Mouse (Mus musculus): ENCODE results near the gene Ttll11. TPM values are rescaled to one million over a fixed set of nuclear protein-coding genes. Genes with fewer than 3 reads are reported as not detected.
A peak's percentile ranks its signal among the peaks of the same experiment; 100 is the strongest.

Gene Ttll11
- polyA plus RNA-seq, 1 experiment from 2014 or later: 1.2 TPM

GRCm38 (mm10) chr2:35928133-35928532, 51.6 kb downstream of the Ttll11 start:
- Histone ChIP-seq H3K27ac (ENCODE audit: low read depth) (no peak overlapping the region), H3K36me3 (ENCODE audit: insufficient read depth) (no peaks in the 10 kb centered on the region), H3K4me2 (no peak overlapping the region), H3K4me1 (ENCODE audit: insufficient read depth) (no peaks in the 10 kb centered on the region), H3K27me3 (ENCODE audit: insufficient read depth, low read length) (no peaks in the 10 kb centered on the region), H3K9ac (no peak overlapping the region), H3K9me3 (ENCODE audit: low read depth, low read length) (no peaks in the 10 kb centered on the region), H3K4me3 (ENCODE audit: low read depth, low read length) (no peak overlapping the region)
- DNase-seq: peak; percentile 32
- TF ChIP-seq CTCF (IDR thresholded peaks at IDR 0.05; ENCODE audit: low read depth): no peak
- ATAC-seq (ENCODE audit: insufficient read depth): peak; percentile 31; the same call in 1 of the 2 replicates
- 49% methylated on average over 6 of the region's 6 CpGs for WGBS

- no peak for TF ChIP-seq CTCF (IDR thresholded peaks at IDR 0.05; ENCODE audit: low read depth)
- H3K36me3 ChIP-seq (ENCODE audit: insufficient read depth): no peaks in the 10 kb centered on the region
- 66% methylated on average over 4 of the region's 4 CpGs for WGBS
- H3K27ac ChIP-seq (ENCODE audit: low read depth): no peak overlapping the region
- DNase-seq (no peak), ATAC-seq (ENCODE audit: insufficient read depth) (no peak)
- H3K9ac ChIP-seq: no peak overlapping the region
- no peak overlapping the region for H3K4me2 ChIP-seq
- no peaks in the 10 kb centered on the region for H3K9me3 ChIP-seq (ENCODE audit: low read depth, low read length)
- no peaks in the 10 kb centered on the region for H3K27me3 ChIP-seq (ENCODE audit: insufficient read depth, low read length)
- no peaks in the 10 kb centered on the region for H3K4me1 ChIP-seq (ENCODE audit: insufficient read depth)
- H3K4me3 ChIP-seq (ENCODE audit: low read depth, low read length): no peak overlapping the region
Observed at GRCm38 (mm10) chr2:35924947-35925346, 54.8 kb downstream of the Ttll11 start.

- H3K27me3 ChIP-seq (ENCODE audit: insufficient read depth, low read length): no peaks in the 10 kb centered on the region
- no peaks in the 10 kb centered on the region for H3K36me3 ChIP-seq (ENCODE audit: insufficient read depth)
- H3K4me1 ChIP-seq (ENCODE audit: insufficient read depth): no peaks in the 10 kb centered on the region
- ATAC-seq (ENCODE audit: insufficient read depth) (no peak), DNase-seq (no peak)
- H3K4me2 ChIP-seq: no peak overlapping the region
- no peak overlapping the region for H3K4me3 ChIP-seq (ENCODE audit: low read depth, low read length)
- H3K9ac ChIP-seq: no peak overlapping the region
- TF ChIP-seq CTCF (IDR thresholded peaks at IDR 0.05; ENCODE audit: low read depth): no peak
- 71% methylated on average over 3 of the region's 3 CpGs for WGBS
- H3K9me3 ChIP-seq (ENCODE audit: low read depth, low read length): no peaks in the 10 kb centered on the region
- H3K27ac ChIP-seq (ENCODE audit: low read depth): no peak overlapping the region
Observed at GRCm38 (mm10) chr2:35922956-35923355, 56.8 kb downstream of the Ttll11 start.

GRCm38 (mm10) chr2:35912090-35912489, 67.6 kb downstream of the Ttll11 start:
- no peaks in the 10 kb centered on the region for H3K27me3 ChIP-seq (ENCODE audit: insufficient read depth, low read length)
- H3K4me1 ChIP-seq (ENCODE audit: insufficient read depth): no peaks in the 10 kb centered on the region
- no peak for DNase-seq
- H3K36me3 ChIP-seq (ENCODE audit: insufficient read depth): no peaks in the 10 kb centered on the region
- H3K4me3 ChIP-seq (ENCODE audit: low read depth, low read length): no peak overlapping the region
- no peak overlapping the region for H3K27ac ChIP-seq (ENCODE audit: low read depth)
- H3K9me3 ChIP-seq (ENCODE audit: low read depth, low read length): no peaks in the 10 kb centered on the region
- 58% methylated on average over 4 of the region's 4 CpGs for WGBS
- no peak overlapping the region for H3K4me2 ChIP-seq
- ATAC-seq (ENCODE audit: insufficient read depth): no peak
- H3K9ac ChIP-seq: no peak overlapping the region
- no peak for TF ChIP-seq CTCF (IDR thresholded peaks at IDR 0.05; ENCODE audit: low read depth)

GRCm38 (mm10) chr2:35911675-35912074, 68.0 kb downstream of the Ttll11 start:
- no peak for TF ChIP-seq CTCF (IDR thresholded peaks at IDR 0.05; ENCODE audit: low read depth)
- H3K27me3 ChIP-seq (ENCODE audit: insufficient read depth, low read length): no peaks in the 10 kb centered on the region
- H3K9ac ChIP-seq: no peak overlapping the region
- no peaks in the 10 kb centered on the region for H3K4me1 ChIP-seq (ENCODE audit: insufficient read depth)
- no peak overlapping the region for H3K27ac ChIP-seq (ENCODE audit: low read depth)
- WGBS: 70% methylated on average over 1 of the region's 1 CpGs
- no peaks in the 10 kb centered on the region for H3K9me3 ChIP-seq (ENCODE audit: low read depth, low read length)
- no peak overlapping the region for H3K4me2 ChIP-seq
- H3K4me3 ChIP-seq (ENCODE audit: low read depth, low read length): no peak overlapping the region
- DNase-seq (no peak), ATAC-seq (ENCODE audit: insufficient read depth) (no peak)
- H3K36me3 ChIP-seq (ENCODE audit: insufficient read depth): no peaks in the 10 kb centered on the region

GRCm38 (mm10) chr2:35910740-35911139, 69.0 kb downstream of the Ttll11 start:
- H3K27me3 ChIP-seq (ENCODE audit: insufficient read depth, low read length): no peaks in the 10 kb centered on the region
- no peaks in the 10 kb centered on the region for H3K9me3 ChIP-seq (ENCODE audit: low read depth, low read length)
- ATAC-seq (ENCODE audit: insufficient read depth) (no peak), DNase-seq (no peak)
- WGBS: 38% methylated on average over 9 of the region's 9 CpGs
- no peaks in the 10 kb centered on the region for H3K36me3 ChIP-seq (ENCODE audit: insufficient read depth)
- H3K9ac ChIP-seq: no peak overlapping the region
- no peak overlapping the region for H3K27ac ChIP-seq (ENCODE audit: low read depth)
- no peak overlapping the region for H3K4me2 ChIP-seq
- no peaks in the 10 kb centered on the region for H3K4me1 ChIP-seq (ENCODE audit: insufficient read depth)
- no peak for TF ChIP-seq CTCF (IDR thresholded peaks at IDR 0.05; ENCODE audit: low read depth)
- no peak overlapping the region for H3K4me3 ChIP-seq (ENCODE audit: low read depth, low read length)

GRCm38 (mm10) chr2:35909353-35909752, 70.4 kb downstream of the Ttll11 start:
- WGBS: 83% methylated on average over 4 of the region's 4 CpGs
- no peak overlapping the region for H3K4me2 ChIP-seq

GRCm38 (mm10) chr2:35907578-35907977, 72.1 kb downstream of the Ttll11 start:
- no peak overlapping the region for H3K27ac ChIP-seq (ENCODE audit: low read depth)
- H3K9me3 ChIP-seq (ENCODE audit: low read depth, low read length): no peaks in the 10 kb centered on the region
- TF ChIP-seq CTCF (IDR thresholded peaks at IDR 0.05; ENCODE audit: low read depth): no peak
- H3K27me3 ChIP-seq (ENCODE audit: insufficient read depth, low read length): no peaks in the 10 kb centered on the region
- H3K4me1 ChIP-seq (ENCODE audit: insufficient read depth): no peaks in the 10 kb centered on the region
- no peak overlapping the region for H3K9ac ChIP-seq
- no peak for ATAC-seq (ENCODE audit: insufficient read depth)
- no peak for DNase-seq
- no peak overlapping the region for H3K4me3 ChIP-seq (ENCODE audit: low read depth, low read length)
- 73% methylated on average over 6 of the region's 6 CpGs for WGBS
- H3K36me3 ChIP-seq (ENCODE audit: insufficient read depth): no peaks in the 10 kb centered on the region
- no peak overlapping the region for H3K4me2 ChIP-seq

More at GRCm38 (mm10) chr2:35909353-35909752, 70.4 kb downstream of the Ttll11 start:
- no peak overlapping the region for H3K9ac ChIP-seq
- H3K27ac ChIP-seq (ENCODE audit: low read depth): no peak overlapping the region
- H3K4me3 ChIP-seq (ENCODE audit: low read depth, low read length): no peak overlapping the region
- H3K4me1 ChIP-seq (ENCODE audit: insufficient read depth): no peaks in the 10 kb centered on the region
- no peaks in the 10 kb centered on the region for H3K9me3 ChIP-seq (ENCODE audit: low read depth, low read length)
- no peaks in the 10 kb centered on the region for H3K36me3 ChIP-seq (ENCODE audit: insufficient read depth)
- DNase-seq (no peak), ATAC-seq (ENCODE audit: insufficient read depth) (no peak)
- TF ChIP-seq CTCF (IDR thresholded peaks at IDR 0.05; ENCODE audit: low read depth): 0 out of 2 replicates have a peak, but pooled peaks have one; percentile 18
- H3K27me3 ChIP-seq (ENCODE audit: insufficient read depth, low read length): no peaks in the 10 kb centered on the region
